Mouse (Mus musculus): ENCODE measurements around the gene Tmem221. TPM values are rescaled to one million over a fixed set of nuclear protein-coding genes. Genes with fewer than 3 reads are reported as not detected.
A peak's percentile ranks its signal among the peaks of the same experiment; 100 is the strongest.
"Not testable (repeated sequence)": the region's sequence is repeated elsewhere in the genome, so short reads cannot be mapped to it uniquely, and the experiment has no call there.

The Tmem221 gene
- polyA plus RNA-seq, 2 experiments from 2014 or later, result 0.99 to 1.7 TPM

DNA sequence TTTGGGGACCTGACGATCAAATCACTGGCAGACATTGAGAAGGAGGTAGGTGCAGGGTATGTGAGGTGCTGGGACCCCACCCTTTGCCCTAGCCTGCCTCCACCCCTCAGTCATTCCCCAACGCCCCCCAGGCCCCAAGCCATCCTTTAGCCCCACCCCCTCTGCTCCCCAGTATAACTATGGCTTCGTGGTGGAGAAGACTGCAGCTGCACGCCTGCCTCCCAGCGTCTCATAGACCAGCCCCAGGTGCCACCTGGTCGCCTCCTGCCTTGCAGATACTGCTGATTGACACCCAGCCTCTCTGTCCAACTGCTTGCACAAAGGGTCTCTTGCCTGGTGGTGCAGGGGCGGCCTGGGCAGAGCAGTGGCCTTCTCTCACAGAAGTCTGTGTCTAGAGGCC is 11.1 kb downstream of the Tmem221 start:
- no peak for ATAC-seq

DNA sequence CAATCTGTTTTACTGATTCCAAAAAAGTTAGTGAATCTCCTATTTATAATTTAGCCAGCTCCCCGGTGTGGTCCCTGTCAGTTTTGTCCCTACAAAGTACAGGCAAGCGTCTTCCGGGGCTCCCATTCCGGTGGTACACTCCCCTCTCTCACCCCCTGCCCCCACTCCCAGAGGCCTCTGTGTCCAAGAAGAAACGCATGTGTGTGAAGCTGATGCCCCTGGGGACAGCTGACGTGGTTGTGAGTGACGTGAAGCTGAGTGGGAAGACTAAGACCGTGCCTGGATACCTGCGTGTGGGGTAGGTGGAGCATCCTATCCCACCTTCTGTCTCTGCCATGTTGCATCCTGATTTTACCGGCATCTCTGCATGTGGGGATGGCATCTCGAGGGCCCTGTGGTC is 13.6 kb downstream of the Tmem221 start:
- no peak for ATAC-seq

DNA sequence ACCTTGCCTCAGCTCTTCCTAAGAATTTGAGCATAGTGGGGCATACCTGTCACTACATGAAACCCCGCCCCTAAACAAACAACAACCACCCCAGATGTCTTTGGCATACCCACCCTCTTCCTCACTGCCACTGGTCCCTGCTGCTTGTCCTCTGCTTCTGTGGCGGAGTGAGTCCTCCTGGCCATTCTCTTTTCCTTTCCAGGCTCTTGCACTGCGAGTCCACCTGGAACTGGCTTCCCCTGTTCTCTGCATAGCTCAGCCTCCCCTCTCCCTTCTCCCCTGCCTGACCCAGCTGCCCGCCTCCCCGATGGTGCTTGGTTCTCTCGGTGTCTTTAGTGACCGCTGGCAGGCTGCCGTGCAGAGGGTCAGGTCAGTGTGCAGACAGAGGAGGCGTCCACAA is 14.9 kb downstream of the Tmem221 start:
- no peak for ATAC-seq

DNA sequence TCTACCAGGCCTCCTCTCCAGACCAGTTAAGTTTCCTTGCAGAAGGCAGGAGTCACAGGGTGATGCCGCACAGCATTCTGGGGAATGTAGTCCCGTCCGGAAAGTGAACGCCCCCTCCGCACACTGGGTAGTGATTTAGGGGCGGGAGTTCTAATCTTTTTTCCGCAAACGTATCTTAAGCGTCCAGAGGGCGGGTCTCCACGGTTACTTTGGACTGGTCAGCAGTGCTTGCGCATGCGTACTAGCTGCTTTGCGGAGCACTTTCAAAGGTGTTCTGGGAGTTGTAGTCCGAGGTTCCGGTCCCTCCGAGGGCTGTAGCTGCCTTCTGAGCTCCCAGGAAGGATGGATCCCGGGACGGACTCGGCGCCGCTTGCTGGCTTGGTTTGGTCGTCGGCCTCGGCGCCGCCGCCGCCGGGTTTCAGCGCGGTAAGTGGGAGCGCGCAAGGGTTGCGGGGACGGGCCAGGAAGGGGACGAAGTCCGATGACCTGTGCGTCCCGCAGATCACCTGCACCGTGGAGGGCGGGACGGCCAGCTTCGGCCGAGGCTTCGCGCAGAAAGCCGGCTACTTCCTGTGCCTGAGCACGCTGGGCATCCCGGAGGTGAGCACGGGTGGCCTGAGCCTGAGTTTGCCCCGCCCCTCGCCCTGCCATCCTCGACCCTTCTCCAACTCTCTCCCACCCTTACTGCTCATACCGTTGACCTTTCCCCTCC is 15.9 kb downstream of the Tmem221 start, which contains the start of gene Mvb12a:
Mvb12a (plus strand) TSS at position 291 of the 712 bp plus-strand sequence.
- ATAC-seq, result peak; percentile 98

DNA sequence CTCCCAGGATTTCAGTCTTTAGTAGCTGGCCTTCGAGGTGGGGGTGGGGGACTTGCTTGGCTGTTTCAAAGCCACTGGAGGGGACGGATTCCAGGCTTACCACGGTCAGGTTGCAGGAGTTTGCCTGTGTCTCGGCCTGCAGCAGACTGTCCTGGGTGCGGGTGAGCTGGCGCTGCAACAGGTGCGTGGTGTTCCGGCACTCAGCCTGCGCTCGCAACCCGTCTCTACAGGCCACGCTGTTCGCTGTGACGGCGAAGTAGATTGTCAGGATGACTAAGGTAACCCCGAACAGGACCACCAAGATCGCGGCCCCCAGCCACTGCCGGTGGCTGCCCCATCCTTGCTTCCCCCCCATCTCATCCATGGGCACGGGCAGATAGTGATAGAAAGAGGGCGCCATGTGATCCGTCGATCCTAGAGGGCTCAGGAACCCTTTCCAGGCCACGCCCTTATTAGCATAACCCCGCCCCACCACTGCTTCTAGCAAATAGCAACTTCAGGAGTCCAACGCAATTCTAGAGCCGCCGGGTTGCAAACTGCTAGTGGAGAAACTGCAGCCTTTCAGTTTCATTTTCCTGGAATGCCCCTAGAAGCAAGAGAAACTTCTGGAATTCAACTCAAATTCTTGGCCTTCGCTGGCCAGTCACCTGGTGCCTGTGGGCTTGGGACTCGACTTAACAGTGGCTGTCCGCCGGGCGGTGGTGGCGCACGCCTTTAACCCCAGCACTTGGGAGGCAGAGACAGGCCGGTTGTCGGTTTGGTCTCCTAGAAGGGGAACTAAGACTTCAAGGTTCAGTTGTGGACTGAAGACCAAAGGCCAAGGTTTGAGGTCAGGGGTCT is 21.4 kb downstream of the Tmem221 start, which contains the start of gene Bst2:
Bst2 (minus strand) TSS at position 429 of the 840 bp plus-strand sequence.
- peak; percentile 99 for ATAC-seq

DNA sequence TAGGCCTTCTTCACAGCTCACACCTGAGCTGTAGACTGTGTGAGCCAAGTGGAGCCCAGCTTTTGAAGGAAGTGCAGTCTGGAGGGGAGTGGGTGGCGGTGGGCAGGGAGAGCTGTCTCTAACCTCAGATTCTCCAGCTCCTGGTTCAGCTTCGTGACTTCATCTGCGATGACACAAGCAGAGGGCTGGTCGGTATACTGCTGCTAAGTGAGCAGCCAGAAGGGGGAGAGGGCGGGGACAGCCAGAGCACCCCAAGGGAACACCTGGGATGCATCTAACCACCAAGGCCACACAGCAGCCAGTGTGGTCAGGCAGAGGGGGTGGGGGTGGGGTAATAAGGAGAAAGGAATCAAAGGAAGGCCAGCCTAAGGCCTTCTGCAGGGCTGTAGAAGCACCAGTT is 23.0 kb downstream of the Tmem221 start:
- ATAC-seq, result no peak

DNA sequence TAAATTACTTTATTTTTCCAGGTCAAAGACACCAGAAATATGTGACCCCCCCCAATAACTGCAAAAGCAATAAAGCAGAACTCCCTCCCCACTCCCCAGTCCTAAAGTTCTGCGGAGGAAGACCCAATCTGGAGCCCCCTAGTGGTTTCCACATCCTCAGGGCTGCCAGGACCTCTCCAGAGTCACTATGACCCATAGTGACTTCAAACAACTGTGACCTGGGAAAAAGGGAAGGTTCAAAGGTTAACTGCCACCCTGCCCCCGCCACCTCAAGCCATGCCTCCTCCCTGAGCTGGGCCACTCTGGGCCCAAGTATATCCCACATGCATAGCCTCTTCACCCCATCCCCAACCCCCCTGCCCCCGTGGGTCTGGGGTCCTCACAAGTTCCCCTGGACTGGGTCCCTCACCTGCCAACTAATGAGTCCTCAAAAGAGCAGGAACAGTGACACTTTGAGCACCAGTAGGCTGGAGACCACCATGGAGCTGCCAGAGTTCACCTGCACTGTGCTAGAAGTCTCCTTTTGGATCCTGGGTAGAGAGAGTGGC is 24.3 kb downstream of the Tmem221 start:
- ATAC-seq, result no peak

DNA sequence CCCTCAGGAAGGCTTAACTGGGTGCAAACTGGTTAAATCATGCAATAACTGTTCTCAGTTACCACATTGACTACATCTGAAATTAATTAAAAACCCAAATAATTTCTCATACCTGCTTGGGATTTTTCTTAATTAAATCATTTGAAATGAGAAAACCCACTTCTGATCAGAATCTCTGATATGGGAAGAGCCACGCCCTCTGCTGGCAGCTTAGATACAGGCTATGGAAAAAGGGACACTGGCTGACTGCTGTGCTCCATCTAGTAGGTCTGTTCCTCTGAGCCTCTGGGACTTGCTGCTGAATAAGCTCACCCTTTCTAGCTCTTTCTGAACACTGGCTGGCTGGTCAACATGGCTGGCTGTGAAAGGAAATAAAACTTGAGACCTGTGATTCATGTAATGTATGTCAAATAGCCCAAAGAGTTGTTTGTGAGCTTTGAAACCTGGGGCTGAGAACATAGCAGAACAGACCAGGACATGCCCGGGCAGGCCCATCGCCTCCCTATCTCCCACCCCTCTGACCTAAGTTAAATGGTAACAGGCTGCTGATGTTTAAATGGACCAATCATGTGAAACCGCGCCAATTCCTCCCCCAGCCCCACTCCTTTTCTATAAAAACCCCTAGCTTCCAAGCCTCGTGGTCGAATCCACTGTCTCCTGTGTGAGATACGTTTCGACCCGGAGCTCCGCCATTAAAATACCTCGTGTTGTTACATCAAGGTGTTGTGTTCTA is 27.8 kb downstream of the Tmem221 start:
- ATAC-seq, result not testable (repeated sequence)

DNA sequence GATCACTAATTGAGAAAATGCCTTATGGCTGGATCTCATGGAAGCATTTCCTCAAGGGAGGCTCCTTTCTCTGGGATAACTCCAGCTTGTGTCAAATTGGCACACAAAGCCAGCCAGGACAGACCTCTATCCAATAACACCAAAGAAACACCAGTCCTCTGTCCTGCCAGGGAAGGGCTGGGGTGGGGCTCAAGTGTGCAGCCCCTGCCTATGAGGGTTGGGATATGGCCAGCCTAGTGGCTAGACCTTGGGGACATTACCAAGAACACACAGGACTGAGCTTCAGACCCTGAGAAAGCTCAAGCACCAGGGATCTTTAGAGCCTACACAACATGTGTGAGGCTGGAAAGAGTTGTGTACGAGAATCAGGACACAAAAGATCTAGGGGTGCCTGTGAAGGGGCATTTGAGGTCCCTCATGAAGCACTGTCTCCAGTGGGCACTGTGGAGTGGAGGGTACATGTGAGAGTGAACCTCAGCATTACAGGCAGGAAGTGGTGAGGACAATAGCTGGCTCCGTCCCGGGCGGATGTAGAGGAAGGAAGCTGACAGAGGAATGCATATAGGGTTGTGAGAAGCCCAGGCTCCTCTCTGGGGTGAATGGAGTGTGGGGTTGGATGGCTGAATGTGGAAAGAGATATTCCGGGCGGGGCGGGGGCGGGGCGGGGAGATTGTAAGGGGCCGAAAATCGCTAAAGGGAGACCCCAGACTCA is 30.2 kb downstream of the Tmem221 start:
- ATAC-seq, result peak; percentile 99

DNA sequence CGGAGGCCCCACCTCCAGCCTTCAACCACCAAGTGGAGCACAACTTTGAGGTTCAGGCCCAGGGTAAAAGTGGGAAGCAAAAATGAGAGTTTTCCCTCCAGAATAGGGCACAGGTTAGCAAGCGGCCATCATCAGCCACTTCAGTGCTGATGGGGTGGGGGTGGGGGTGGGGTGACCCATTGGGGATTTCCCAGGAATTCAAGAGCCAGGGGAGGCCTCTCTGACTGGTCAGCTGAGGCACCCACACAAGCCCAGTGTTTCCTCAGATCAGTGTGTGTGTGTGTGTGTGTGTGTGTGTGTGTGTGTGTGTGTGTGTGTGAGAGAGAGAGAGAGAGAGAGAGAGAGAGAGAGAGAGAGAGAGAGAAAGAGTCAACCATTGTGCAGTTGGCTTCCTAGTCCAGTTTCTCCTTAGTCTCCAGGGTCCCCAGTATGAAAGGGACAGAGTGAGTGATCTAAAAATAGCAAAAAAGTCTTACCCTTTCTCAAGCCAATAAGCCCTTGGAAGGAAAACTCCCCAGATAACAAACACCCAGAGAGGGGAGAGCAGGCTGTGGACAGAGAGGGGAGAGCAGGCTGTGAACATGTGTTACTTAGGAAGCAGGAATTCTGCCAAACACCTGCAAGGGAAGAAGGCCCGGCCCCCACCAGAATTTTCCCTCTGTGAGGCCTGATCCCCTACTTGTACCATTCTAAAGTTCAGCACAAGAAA is 31.4 kb downstream of the Tmem221 start:
- no peak for ATAC-seq

DNA sequence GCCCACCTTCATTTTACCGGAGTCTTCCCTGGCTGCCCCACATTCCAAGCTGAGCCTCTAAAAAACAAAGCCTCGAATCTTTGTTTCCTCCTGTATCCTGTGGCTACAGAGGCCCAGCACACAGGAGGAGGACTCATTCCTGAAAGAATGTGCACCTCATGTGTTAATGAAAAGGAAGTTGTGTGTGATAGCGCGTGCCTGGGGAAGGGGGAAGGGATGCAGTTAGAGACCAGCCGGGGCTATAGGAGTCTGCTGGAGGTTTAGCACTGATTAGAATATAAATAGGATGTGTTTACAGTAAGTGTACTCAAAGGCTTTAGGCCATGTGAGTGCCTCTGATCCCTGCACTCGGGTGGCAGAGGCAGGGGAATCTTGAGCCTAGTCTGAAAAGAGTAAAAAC is 32.4 kb downstream of the Tmem221 start:
- ATAC-seq, result no peak

DNA sequence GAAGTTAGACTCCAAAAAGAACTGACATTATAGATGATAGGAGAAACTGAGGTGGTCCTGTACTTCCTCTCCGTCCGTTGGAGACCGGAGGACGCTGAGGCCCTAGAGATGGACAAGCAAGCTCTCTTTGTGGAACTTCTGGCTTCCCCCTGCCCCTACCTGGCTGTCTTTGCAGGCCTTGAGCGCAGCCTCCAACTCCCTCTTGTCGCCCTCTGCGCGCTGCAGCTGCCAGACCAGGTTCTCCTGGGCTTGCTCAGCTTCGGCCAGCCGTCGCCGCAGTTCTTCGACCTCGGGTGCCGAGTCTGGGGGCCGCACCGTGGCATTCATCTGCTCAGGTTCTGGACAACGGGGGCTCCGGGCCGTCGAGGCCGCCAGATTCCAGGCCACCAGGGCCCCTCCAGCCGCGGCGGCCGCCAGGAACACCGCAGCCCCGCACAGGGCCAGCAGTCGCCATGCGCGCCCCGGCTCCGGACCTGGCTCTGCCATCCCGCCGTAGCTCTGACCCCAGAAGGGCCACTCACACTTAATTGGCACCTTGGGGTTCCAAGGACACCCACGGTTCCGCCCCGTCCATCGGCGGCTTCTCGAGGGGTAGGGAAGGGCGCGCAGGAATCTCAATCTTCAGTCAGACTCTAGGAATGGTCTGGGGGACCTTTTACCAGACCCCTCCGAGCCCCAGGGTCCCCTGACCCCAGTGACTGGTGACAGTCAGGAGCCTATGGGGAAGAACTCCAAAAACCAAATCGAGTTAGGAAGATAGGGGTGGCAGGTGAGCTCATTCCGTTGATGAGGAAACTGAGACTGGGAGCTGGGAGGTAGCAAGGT is 33.2 kb downstream of the Tmem221 start, which contains the start of gene Ccdc194:
Ccdc194 (minus strand) TSS at position 486 of the 825 bp plus-strand sequence.
- no peak for ATAC-seq

DNA sequence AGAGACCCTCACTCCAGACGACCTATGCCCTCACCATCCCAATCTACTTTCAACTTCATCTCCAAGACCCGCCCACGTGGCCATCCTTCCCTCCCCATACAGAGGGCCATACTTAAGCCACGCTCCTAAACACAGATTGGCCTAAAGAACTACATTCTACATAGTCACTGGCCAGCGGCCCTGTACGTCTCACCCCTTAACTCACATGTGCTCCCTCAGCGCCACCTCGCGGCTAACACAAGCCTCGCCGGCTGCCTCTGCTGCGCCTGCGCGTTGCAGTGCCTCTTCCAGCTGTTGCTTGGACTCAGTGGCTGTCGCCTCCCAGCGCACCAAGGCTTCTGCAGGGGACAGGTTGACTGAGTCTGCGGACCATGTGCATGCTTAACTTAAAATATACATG is 37.0 kb downstream of the Tmem221 start:
- peak; percentile 78 for ATAC-seq

DNA sequence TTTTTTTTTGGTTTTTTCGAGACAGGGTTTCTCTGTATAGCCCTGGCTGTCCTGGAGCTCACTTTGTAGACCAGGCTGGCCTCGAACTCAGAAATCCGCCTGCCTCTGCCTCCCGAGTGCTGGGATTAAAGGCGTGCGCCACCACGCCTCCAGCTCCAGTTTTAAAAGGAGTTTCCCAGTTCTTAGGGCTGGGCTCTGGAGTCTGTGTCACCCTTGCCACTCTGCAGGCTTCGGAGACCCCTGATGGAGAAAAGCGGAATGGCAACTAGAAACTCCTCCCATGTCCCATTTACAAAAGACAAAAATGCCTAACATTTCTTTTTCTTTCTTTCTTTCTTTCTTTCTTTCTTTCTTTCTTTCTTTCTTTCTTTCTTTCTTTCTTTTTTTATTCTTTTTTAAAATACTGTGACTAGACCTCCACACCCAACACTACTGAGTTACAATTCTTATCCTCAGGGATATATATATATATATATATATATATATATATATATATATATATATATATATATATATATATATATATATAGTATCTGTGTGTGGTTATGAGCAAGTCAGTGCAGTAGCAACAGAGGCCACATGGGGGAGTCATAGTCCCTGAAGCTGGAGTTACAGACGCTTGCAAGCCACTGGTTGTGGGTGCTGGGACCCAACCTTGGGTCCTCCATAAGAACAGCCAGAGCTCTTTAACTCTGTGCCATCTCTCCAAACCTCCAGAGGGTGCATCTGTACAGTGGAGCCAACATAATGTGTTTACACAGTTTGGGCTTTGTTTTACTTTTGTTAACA is 39.4 kb downstream of the Tmem221 start:
- ATAC-seq, result not testable (repeated sequence)

DNA sequence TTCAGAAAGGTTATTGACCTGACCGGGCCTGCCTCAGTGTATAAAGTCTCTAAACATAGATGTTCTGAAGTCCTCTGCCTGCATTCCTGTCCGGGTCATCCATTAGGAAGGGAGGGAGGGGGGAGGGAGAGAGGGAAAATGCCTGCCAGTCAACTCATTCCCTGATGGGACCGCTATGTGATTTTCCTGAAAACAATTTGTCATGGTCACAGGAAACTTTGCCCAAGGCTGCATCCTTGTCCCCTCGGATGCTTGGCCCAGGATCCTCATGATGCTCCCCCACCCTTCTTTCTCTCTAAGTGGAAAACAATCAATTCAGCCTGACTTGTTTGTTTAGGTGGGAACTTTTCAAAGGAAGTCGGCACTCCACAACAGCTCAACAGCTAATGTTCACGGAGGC is 41.9 kb downstream of the Tmem221 start:
- ATAC-seq, result no peak

DNA sequence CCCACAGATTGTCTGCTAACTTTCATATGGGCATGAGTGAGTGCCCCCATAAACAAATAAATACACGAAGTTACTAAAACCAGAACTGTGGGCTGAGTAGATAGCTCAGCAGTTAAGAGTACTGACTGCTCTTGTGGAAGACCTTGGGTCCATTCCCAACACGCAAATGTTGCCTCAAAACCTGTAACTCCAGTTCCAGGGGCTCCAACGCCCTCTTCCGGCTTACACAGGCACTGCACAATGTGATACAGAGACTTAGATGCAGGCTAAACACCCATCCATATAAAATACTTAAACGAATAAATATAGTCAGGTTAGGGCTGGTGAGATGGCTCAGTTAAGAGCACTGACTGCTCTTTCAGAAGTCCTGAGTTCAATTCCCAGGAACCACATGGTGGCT is 43.6 kb downstream of the Tmem221 start:
- ATAC-seq, result no peak

DNA sequence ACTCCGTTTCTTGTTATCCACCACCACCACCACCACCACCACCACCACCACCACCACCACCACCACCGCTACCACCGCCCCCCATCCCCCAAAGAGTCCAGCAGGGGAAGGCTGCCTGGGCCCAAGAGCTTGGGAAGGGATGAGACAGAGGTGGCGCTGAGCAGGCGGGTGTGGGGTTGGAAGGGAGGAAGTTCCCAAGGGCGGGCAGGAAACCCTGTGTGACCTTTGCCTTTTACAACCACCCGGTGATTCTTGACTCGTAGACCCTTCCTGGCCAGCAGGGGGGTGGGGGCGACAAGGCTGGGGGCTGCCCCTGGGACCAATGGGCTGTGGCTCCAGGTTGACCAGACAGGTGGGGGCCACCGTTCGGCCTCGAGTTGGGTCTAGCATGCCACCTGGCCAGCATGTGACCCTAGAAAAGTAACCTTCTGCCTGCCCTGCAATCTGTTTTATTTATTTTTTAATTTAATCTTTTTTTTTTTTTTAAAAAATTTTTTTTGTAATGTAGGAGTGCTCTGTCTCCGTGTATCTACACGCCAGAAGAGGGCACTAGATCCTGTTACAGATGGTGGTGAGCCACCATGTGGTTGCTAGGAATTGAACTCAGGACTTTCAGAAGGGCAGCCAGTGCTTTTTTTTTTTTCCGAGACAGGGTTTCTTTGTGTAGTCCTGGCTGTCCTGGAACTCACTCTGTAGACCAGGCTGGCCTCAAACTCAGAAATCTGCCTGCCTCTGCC is 45.5 kb downstream of the Tmem221 start:
- ATAC-seq, result no peak

DNA sequence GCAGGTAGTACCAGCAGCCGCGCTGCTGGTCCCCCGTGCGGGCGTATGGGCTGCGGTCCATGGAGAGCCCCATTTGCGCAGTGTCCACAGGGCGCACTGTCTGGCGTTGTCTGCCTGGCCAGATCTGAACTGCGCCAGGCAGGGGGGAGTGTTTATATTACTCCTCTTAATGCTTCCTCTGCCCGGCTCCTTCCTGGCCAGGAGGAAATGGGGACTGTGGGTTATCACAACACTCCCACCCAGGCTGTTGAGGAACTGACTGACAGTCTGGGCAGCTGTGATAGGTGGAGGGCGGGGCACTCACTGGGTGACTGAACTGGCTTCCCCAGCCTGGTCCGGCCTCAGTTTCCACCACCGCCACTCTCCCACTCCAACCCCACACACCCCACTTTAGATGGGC is 47.0 kb downstream of the Tmem221 start, which contains the start of gene Plvap:
Plvap (minus strand) TSS at position 109 of the 400 bp plus-strand sequence.
- no peak for ATAC-seq

DNA sequence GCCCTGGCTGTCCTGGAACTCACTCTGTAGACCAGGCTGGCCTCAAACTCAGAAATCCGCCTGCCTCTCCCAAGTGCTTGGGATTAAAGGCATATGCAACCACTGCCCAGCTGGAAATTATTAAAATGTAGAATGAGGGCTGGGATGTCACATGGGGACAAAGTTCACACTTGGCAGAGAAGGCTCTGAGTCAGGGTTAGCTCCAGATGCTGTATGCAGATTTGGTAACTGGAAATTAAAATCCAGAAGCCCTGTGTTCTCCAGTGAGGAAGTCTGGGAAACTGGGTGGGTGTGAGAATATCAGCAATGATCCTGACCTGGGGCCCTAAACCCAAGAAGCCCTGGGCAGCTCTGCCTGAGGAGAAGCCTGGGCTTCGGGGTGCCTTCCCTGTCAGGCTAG is 49.4 kb downstream of the Tmem221 start:
- no peak for ATAC-seq
